Mouse (Mus musculus) kidney, postnatal 36 days (tissue): ENCODE measurements around the gene Siae.
A peak's percentile ranks its signal among the peaks of the same experiment; 100 is the strongest.

Experiments used
- DNase-seq, 2 experiments: peaks; one replicate each; pipeline ENCODE4 v3.0.0; 2021 to 2022; ENCODE audit warnings: mixed read lengths in 2 of 2

Gene Siae

DNA sequence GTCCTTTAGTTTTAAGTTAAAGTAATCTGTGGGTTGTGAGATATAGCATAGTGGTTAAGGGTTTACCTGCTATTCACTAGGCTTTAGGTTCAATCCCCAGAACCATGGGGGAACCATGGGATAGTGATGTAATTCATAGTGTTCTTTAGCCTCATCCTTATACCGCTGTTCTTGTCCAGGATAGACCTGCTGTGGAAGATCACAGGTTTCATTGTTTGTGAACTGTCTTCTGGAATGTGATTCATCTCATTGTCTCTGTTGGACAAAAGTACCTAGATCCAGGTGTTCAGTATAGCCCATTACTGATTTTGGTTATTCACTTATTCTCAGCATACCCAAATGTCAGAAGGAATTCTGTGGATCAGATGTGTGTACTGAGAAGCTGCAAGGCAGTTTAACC, 71.8 kb downstream of the Siae start:
- DNase-seq: no peak

DNA sequence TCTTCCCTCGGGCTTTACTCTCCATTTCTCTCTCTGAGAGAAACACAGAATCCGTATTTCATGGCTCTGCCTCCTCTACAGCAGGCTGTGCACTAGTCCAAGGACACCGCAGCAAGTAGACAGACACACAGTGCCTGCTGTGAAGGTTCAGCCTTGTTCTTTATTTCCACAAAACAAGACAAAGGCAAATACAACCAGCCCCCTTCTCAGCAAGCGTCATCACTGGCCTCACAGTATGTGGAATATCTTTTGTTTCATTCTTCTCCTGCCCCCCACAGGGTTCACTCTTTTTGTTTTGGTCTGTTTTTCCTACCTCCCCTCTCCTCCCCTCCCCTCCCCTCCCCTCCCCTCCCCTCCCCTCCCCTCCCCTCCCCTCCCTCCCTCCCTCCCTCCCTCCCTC, 73.1 kb downstream of the Siae start:
- DNase-seq: no peak

- no peak for DNase-seq
Observed at GRCm38 (mm10) chr9:37629941-37630340, 74.4 kb downstream of the Siae start.

DNA sequence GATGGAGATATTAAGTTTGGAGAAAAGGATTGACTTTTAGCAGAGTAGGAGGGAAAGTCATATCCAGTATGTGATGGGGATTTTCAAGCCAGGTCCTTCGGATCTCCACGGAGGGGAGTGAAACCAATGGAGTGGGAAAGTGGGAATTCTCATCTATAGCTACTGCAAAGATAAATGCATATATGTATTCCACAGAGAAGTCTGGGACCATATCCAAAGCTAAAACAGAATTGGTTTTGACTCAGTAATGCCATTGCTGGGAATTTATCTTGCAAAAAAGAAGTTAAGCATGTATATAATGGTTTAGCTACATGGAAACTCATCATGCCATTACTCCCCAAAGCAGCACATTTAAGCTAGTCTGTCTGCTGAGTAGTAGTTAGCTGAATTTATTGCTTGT, 76.8 kb downstream of the Siae start:
- DNase-seq: no peak

- no peak for DNase-seq
Observed at GRCm38 (mm10) chr9:37634269-37634668, 78.8 kb downstream of the Siae start.

GRCm38 (mm10) chr9:37636335-37636734, 80.8 kb downstream of the Siae start:
- peak; percentile 23 to 74 for DNase-seq

- DNase-seq: no peak
Observed at GRCm38 (mm10) chr9:37636800-37637542, 81.5 kb downstream of the Siae start.

- no peak for DNase-seq
Observed at GRCm38 (mm10) chr9:37638721-37639120, 83.2 kb downstream of the Siae start.

DNA sequence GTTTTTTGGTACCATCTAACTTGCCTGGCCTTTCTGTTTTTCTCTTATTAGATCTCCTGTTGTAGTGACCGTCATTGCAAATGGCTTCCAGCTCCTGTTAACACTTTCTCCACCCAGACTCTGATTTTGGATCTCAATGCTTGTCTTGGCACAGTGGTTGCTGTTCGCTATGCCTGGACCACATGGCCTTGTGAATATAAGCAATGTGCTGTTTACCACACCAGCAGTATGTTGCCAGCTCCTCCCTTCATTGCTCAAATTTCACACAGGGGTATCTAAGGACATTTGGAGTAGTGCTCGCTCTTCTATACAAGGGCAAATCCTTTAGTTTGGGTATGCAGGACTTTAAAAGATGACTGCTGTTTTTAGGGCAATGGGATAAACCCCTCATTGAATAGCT, 90.7 kb downstream of the Siae start:
- DNase-seq: no peak

DNA sequence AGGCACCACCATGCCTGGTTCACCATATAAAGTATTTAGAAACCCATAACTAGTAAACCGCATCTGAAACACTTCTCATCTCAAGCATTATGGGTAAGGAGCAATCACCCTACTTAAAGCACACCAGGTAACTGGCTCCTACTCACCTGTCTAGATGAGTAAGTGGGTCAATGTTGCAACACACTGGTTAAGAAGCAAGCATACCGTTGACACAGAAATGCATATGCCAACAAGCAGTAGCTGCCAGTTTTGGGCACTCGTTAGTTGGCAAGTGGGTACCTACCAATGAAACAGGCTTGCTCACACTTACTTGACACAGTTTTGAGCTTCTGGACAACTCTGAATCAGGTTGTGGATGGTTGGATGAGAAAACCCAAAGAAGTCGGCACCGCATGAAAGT, 95.1 kb downstream of the Siae start:
- no peak for DNase-seq

DNA sequence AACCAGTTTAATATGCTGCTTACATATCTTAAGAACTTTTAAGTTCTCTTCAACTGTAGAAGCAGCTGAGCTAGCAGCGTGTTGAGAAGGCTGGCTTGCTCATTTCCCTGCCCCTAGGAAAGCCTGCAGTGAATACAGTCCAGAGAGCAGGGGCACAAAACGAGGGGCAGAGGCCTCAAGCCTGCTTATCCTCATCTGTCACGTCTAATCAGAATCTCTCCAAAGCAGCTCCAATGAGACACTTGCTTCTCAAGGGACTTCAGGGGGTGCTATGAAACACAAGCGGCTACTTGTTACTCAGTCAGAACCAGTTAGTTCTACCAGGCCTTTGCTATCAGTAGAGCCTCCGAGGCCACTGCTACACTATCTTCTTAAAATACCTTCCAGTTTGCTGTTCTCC, 98.3 kb downstream of the Siae start:
- no peak for DNase-seq

DNA sequence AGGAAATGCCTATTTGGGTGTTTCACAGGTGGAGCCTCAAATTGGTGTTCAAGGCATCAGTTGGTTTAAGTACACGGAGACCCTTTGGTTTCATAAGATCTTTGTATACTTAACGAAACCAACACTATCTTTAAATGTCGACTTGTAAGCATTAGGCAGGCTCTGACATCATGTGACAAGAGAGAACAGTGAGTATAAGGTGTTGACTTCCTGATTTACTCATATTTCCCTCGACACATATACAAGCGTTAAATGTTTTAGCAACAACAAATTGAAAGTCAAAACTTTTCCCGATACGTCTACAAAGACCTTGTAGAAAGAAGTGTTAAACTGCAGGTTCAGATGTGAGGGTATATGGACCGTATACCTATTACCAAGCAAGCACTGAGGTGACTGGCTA, 100.5 kb downstream of the Siae start:
- DNase-seq: no peak

GRCm38 (mm10) chr9:37656439-37656881, 101.0 kb downstream of the Siae start:
- peak; percentile 13 to 21 for DNase-seq

GRCm38 (mm10) chr9:37656931-37657481, 101.5 kb downstream of the Siae start, which contains the start of gene Tbrg1:
Gene Tbrg1 (minus strand): TSS chr9:37657312.
- peak; percentile 91 for DNase-seq

DNA sequence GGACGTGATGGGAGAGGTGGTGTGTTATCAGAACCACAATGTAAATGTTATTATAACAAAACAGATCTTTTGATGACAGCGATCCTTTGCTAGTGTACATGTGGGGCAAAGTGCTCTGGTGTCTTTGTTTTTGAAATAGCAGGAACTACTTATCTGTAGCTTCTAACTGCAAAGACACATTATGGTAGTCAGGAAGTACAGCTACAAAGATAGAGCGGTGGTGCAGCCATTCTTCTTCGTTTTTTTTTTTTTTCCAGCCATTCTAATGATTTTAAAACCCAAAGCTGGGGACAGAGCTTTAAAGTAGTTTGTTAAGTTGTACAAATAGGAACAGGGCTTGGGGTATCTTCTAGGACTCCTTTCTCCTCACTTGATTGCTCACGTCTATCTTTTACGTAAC, 103.9 kb downstream of the Siae start:
- DNase-seq: no peak

- DNase-seq: no peak
Observed at GRCm38 (mm10) chr9:37663210-37663609, 107.7 kb downstream of the Siae start.

GRCm38 (mm10) chr9:37664604-37665003, 109.1 kb downstream of the Siae start:
- no peak for DNase-seq

- DNase-seq: no peak
Observed at GRCm38 (mm10) chr9:37666045-37666444, 110.5 kb downstream of the Siae start.

- DNase-seq: no peak
Observed at GRCm38 (mm10) chr9:37669115-37669514, 113.6 kb downstream of the Siae start, which contains the start of gene Panx3. Gene Panx3 (minus strand): TSS chr9:37669235.

DNA sequence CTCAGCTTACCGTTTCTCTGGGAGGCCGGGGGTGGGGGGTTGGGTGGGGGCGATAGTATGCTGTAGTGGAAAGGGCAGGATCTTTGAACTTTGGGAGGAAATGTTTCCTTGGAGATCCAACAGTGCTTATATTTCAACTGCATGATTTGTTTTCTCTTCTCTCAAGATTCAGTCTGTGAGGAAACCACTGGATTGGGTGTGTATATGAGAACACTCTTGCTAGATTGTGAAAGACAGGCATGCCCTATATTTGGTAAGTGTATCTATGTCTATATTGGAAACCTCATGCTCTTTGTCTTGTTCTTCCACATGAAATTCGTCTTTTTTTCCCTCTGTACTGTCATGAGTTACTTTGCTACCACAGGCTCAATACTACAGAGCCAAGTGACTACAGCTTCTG, 114.2 kb downstream of the Siae start:
- no peak for DNase-seq

DNA sequence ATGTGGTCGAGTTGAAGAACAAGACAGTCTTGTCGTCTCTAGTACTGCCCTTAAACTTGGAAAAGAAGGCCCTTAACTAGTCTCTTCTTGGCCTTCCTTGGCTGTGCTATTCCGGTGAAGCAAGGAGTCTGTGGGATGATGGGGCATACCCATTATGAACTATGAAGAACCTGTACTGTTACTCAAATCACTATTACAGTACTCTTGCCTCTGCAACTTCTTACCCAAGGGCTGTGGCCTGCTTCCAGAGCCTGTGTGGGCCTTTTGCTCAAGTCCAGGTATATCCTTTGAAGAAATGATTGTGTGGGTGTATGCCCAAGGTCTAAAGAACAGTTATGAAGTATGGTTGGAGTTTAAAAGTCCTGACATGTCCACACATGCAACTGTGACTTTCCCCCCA, 114.8 kb downstream of the Siae start:
- DNase-seq: no peak

GRCm38 (mm10) chr9:37675287-37675686, 119.8 kb downstream of the Siae start:
- DNase-seq: no peak

DNA sequence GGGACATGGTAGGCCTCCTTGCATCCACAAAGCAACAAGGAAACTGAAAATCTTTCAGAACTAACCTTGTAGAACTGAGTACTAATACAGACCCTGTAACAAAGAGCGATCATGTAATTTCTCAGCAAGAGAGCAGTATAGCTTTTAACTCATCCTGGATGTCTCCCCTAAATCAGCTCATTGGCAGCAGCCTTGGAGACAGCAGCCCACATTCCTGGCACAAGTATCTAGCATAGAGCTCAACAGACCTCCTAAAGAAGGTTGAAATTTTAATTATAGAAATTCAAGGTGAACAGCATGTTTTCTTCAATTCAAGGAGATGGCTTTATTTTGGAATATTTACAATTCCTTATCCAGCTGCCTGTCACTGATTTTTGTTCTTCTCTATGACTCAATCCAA, 125.6 kb downstream of the Siae start:
- DNase-seq: no peak

DNA sequence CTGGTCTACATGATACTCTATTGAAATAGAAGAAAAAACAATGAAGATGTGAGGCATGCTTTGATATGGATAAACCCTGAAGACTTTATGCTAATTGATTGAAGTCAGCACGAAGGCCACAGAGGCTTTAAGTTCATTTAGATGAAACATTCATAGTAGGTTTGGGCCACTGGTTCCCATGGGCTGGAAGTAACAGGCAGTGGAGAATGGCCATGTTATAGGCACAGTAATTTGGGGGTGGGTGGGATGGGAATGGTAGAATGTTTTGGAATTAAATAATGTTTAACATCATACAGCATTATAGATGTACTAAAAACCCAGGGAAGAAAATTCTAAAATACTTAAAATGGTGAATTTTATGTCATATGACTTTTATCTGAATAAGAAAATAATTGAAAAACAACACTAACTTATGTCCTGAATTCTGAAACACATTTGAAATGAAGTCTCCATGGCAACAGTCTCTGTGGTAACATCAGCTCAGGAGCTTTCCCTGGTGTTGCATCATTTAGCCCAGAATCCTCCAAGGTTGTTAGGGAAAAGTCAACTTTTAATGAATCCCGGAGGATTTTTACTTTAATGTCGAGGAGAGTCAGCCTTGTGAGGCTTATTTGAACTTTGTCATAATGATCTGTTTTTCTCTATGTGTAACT, 131.9 kb downstream of the Siae start:
- DNase-seq: no peak
